Mouse (Mus musculus) kidney, embryonic 16.5 days (tissue): ENCODE measurements at regions not wholly inside any gene's neighbourhood (a gene's known extent, or its start where the extent isn't known, plus 50 kb on each side); places are given as distances from the start of the nearest gene placed in this dataset.

Source experiments
- ATAC-seq: fragments of 200-750 bp; cut with Nextera tagmentation; 2 replicates; pipeline ENCODE4 v1.8.0; 2017; ENCODE audit warnings: moderate TSS enrichment; ENCODE audit not compliant: low FRiP score, low TSS enrichment
- H3K27ac ChIP-seq: fragments of 300-500 bp; sonication (generic); 2 replicates; pipeline ENCODE4 v1.5.1; 2014; ENCODE audit warnings: low read length
- H3K27me3 ChIP-seq: fragments of 300-500 bp; sonication (generic); 2 replicates; pipeline ENCODE4 v1.6.1; 2014; ENCODE audit warnings: low read length, control low read depth, mixed read lengths; ENCODE audit not compliant: insufficient read depth
- H3K36me3 ChIP-seq: fragments of 300-500 bp; sonication (generic); 2 replicates; pipeline ENCODE4 v1.6.1; 2014; ENCODE audit warnings: low read length, control low read depth, mixed read lengths; ENCODE audit not compliant: insufficient read depth
- H3K4me1 ChIP-seq: fragments of 300-500 bp; sonication (generic); 2 replicates; pipeline ENCODE4 v1.6.1; 2014; ENCODE audit warnings: low read length, control low read depth, mixed read lengths; ENCODE audit not compliant: insufficient read depth
- H3K4me2 ChIP-seq: fragments of 300-500 bp; sonication (generic); replicated peaks from 2 replicates; pipeline ENCODE4 v1.6.1; 2014; ENCODE audit warnings: low read depth, low read length
- H3K4me3 ChIP-seq: fragments of 300-500 bp; sonication (generic); 2 replicates; pipeline ENCODE4 v1.5.1; 2014; ENCODE audit warnings: mild to moderate bottlenecking, low read length
- H3K9ac ChIP-seq: fragments of 300-500 bp; sonication (generic); replicated peaks from 2 replicates; pipeline ENCODE4 v1.6.1; 2014; ENCODE audit warnings: low read length
- H3K9me3 ChIP-seq: fragments of 300-500 bp; sonication (generic); 2 replicates; pipeline ENCODE4 v1.6.1; 2016; ENCODE audit warnings: low read length, control low read depth
- WGBS: fragments of 180-500 bp; shearing (Covaris S2); extraction: QIAGEN DNeasy Blood & Tissue Kit; methylation state at CpG from one replicate; pipeline ENCODE4 v1.1.7; 2014; 5-methylcytosine and 5-hydroxymethylcytosine counted together

DNA sequence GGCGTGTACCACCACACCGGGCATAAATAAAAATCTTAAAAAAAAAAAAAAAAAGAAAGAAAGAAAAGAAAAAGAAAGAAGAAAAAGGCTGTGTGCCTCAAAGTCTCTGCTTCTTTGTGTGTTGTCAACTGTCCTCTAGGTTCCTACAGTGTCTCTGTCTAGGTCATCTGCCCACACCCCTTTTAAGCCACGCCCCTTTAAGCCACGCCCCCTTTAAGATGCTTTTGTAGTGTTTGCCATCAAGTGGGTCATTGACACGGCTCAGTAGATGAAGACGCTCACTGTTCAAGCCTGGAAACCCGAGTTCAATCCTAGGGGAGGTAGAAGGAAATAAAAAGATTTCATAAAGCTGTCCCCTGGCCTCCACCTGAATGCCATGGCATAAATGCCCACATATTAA is 144.0 kb downstream of the Hmg20a start:
- 59% methylated on average over 7 of the region's 7 CpGs for WGBS
- ATAC-seq, result no peak
- H3K4me2 ChIP-seq, result no peak overlapping the region
- 0 out of 2 replicates have a peak, but pooled peaks cover 6% of the 10 kb centered on the region for H3K4me1 ChIP-seq
- no peak overlapping the region for H3K27ac ChIP-seq
- no peak overlapping the region for H3K4me3 ChIP-seq
- H3K9ac ChIP-seq, result no peak overlapping the region
- H3K9me3 ChIP-seq, result no peaks in the 10 kb centered on the region
- peaks cover 5% of the 10 kb centered on the region for H3K27me3 ChIP-seq
- no peaks in the 10 kb centered on the region for H3K36me3 ChIP-seq

DNA sequence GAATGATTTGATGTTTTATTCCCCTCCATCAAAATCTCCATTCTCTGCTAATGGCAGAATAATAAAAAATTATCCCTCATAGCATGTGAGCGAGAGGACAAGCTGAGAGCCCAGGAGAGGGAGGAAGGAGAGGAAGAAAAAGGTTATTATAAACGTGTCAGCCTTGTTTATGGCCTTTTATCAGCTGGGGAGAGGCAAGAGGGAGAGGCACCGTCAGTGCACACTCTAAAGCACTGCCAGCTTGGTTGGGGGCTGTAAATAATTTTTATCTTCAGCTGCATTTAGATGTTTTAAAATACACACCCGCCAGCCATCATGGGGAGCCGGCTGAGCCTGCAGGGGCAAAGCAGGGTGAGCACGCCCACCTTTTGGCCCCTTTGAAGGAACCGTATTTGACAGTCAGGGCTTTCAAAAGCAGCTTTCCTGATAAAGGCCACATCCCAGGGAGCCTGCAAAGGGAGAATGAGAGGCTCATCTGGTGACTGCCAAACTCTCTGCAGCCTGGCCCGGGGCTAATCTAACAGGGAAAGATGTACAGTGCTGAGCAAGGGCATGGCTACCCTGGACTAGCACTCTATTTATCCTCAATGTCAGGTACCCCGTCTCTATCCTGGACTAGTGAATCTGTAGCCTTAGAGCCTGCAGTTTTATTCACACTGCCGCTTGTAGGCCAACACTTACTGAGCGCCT is 145.8 kb downstream of the Hmg20a start:
- H3K27me3 ChIP-seq, result no peaks in the 10 kb centered on the region; the same call in 1 of the 2 replicates
- WGBS, result 18% methylated on average over 11 of the region's 11 CpGs
- no peak overlapping the region for H3K4me2 ChIP-seq
- no peak for ATAC-seq
- H3K4me1 ChIP-seq, result 0 out of 2 replicates have a peak, but pooled peaks cover 4% of the 10 kb centered on the region
- no peak overlapping the region for H3K9ac ChIP-seq
- H3K9me3 ChIP-seq, result no peaks in the 10 kb centered on the region
- H3K36me3 ChIP-seq, result no peaks in the 10 kb centered on the region
- H3K4me3 ChIP-seq, result no peak overlapping the region
- no peak overlapping the region for H3K27ac ChIP-seq
